Mouse (Mus musculus) small intestine, adult 2 months (tissue): ENCODE measurements around the gene Rapsn.

Experiments used
- CTCF ChIP-seq: fragments of 200-500 bp; IDR thresholded peaks from 2 replicates; pipeline ENCODE4 v1.5.1; 2012; ENCODE audit warnings: low read depth, mild to moderate bottlenecking, control low read depth, inconsistent platforms, low read length, moderate library complexity, mixed read lengths; ENCODE audit not compliant: insufficient replicate concordance, insufficient read length; ENCODE audit errors: extremely low read depth
- POLR2A ChIP-seq: fragments of 200-500 bp; IDR thresholded peaks from 2 replicates; pipeline ENCODE4 v1.6.1; 2012; ENCODE audit warnings: low read depth, mild to moderate bottlenecking, control low read depth, inconsistent platforms, low read length, moderate library complexity

DNA sequence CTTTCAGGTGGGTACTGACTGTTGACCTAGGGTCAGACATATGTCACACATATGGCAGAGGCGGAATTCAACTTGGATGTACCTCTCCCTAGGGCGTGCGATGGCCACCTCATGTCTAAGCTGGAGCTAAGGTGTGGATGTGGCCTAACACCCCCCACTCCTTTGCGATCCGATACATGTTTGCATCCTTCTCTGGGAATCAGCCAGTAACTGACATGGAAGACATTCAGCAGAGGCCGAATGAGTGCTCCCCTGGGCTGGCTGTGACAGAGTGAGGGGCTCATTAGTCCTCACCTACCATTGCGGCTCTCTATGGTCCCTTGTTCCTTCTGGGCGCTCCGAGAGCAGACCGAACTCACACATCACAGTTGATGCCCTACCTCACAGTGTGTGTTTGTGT is 35.6 kb downstream of the Rapsn start:
- TF ChIP-seq CTCF (no peak), POLR2A (no peak)
